Mouse (Mus musculus) heart, postnatal 0 days (tissue): ENCODE measurements at regions not wholly inside any gene's neighbourhood (a gene's known extent, or its start where the extent isn't known, plus 50 kb on each side); places are given as distances from the start of the nearest gene placed in this dataset.

Source experiments
- CTCF ChIP-seq: IDR thresholded peaks from 2 replicates; pipeline ENCODE4 v1.5.1; 2016; ENCODE audit warnings: antibody characterized with exemption, control low read depth, low read depth
- EP300 ChIP-seq: IDR thresholded peaks from 2 replicates; pipeline ENCODE4 v1.6.1; 2016; ENCODE audit warnings: antibody characterized with exemption, low read depth

DNA sequence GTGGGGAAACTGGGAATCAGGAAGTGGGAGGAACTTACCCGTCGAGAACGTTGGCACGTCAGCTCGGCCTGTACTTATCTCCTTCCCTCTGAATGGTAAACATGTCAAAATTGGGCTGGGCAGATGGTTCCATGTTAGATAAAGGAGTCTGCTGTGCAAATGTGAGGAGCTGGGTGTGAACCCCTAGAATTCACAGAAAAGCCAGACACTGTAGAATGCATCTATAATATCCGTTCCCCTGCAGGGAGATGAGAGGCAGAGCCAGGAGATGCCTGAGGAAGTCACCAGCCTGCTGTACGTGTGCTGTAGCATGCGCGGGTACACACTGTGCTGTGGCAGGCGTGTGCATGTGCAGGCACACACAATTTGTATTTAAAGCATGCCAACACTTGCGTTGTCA, 381.0 kb downstream of the Matn1 start:
- no peak for TF ChIP-seq CTCF
- no peak for TF ChIP-seq EP300
